Mouse (Mus musculus) midbrain, postnatal 0 days (tissue): ENCODE measurements around the gene Pqlc3. TPM values are rescaled to one million over a fixed set of nuclear protein-coding genes. Genes with fewer than 3 reads are reported as not detected.

Experiments used
- ATAC-seq: fragments of 200-750 bp; cut with Nextera tagmentation; 2 replicates; pipeline ENCODE4 v1.8.0; 2017; ENCODE audit warnings: moderate number of reproducible peaks, mild to moderate bottlenecking, moderate TSS enrichment, moderate library complexity; ENCODE audit not compliant: low FRiP score
- DNase-seq: peaks from one replicate; pipeline ENCODE4 v3.0.0-alpha.2; 2015; ENCODE audit warnings: low spot score
- H3K27ac ChIP-seq: fragments of 300-500 bp; sonication (generic); 2 replicates; pipeline ENCODE4 v1.5.1; 2014; ENCODE audit warnings: low read depth, mild to moderate bottlenecking, low read length, mixed read lengths
- H3K27me3 ChIP-seq: fragments of 300-500 bp; sonication (generic); 2 replicates; pipeline ENCODE4 v1.6.1; 2014; ENCODE audit warnings: low read length, control low read depth, mixed read lengths; ENCODE audit not compliant: insufficient read depth
- H3K36me3 ChIP-seq: fragments of 300-500 bp; sonication (generic); 2 replicates; pipeline ENCODE4 v1.6.1; 2014; ENCODE audit warnings: low read length, control low read depth, mixed read lengths; ENCODE audit not compliant: insufficient read depth
- H3K4me1 ChIP-seq: fragments of 300-500 bp; sonication (generic); 2 replicates; pipeline ENCODE4 v1.6.1; 2014; ENCODE audit warnings: mild to moderate bottlenecking, control low read depth, antibody characterized with exemption, low read length, mixed read lengths; ENCODE audit not compliant: insufficient read depth
- H3K4me2 ChIP-seq: fragments of 300-500 bp; sonication (generic); 2 replicates; pipeline ENCODE4 v1.6.1; 2014; ENCODE audit warnings: low read depth, mild to moderate bottlenecking, low read length, mixed read lengths; ENCODE audit not compliant: poor library complexity, severe bottlenecking
- H3K4me3 ChIP-seq: fragments of 300-500 bp; sonication (generic); 2 replicates; pipeline ENCODE4 v1.5.1; 2014; ENCODE audit warnings: low read depth, mild to moderate bottlenecking, low read length, moderate library complexity
- H3K9ac ChIP-seq: fragments of 300-500 bp; sonication (generic); replicated peaks from 2 replicates; pipeline ENCODE4 v1.6.1; 2014; ENCODE audit warnings: mild to moderate bottlenecking, low read length, moderate library complexity, mixed read lengths; ENCODE audit not compliant: poor library complexity, severe bottlenecking
- H3K9me3 ChIP-seq: fragments of 300-500 bp; sonication (generic); 2 replicates; pipeline ENCODE4 v1.6.1; 2016; ENCODE audit warnings: low read length, control low read depth
- CTCF ChIP-seq: IDR thresholded peaks from 2 replicates; pipeline ENCODE4 v1.5.1; 2016; ENCODE audit warnings: antibody characterized with exemption, mild to moderate bottlenecking
- WGBS: fragments of 180-500 bp; shearing (Covaris S2); extraction: QIAGEN DNeasy Blood & Tissue Kit; methylation state at CpG from one replicate; pipeline ENCODE4 v1.1.7; 2014; 5-methylcytosine and 5-hydroxymethylcytosine counted together
- polyA plus RNA-seq: library from polyadenylated mRNA; unstranded; fragments of >200 nt; fragmentation: Nextera tagmentation; extraction: Ambion mirVana; gene quantifications from 2 replicates; pipeline ENCODE4 v1.2.1, GENCODE M21; 2015
- total RNA-seq: library from RNA; depleted of rRNA; stranded (reverse); fragments of >200 nt; gene quantifications from 2 replicates; pipeline ENCODE4 v1.2.3, GENCODE M21; 2014

The Pqlc3 gene
- total and polyA plus RNA-seq, 2 experiments from 2014 or later = 0.93 to 2.0 TPM

DNA sequence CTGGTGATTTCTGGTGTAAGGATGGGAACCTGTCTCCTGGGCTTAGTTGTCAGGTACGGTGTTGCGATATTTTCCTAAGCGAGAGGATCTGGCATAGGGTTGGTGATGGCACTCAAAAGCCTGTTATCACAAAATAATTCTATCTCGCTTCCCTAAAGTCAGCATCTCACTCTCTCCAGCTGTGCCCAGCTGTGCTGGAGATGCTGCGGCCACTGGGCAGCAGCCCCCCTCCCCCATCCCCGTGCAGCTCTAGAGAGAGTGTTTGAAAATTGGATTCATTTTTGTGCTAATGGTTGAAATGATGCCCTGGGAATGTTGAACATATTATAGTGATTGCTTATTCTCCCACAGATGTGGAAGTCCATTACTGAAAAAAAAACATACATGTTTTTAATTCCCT is 38.0 kb upstream of the Pqlc3 start:
- H3K27me3 ChIP-seq = no peaks in the 10 kb centered on the region

DNA sequence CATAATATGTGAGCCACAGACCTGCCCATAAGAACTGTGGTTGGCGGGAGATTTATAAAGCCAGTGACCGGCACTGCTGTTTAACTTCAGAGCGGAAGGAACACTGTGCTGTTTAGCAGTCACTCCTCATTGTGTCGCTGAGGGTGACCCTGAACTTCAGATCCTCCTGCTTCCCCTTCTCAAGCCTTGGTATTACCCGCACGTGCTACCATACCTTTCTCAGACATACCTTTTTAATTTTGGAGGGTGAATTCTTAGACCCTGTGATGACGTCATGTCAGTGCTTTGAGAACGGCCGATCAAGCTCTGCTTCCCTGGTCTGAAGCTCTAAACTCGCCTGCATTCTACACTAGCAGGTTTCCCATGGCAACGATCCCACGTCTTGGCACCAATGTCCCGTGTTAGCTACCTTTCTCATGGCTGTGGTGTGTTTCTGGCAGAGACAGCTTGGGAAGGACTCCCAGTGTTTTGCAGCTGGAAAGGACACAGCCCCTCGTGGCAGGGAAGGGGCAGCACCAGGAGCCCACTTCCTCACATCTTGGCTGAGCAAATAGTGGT is 36.9 kb upstream of the Pqlc3 start:
- DNase-seq = peak; percentile 48
- Histone ChIP-seq H3K4me2 (no peak overlapping the region), H3K4me1 (peaks cover 4% of the 10 kb centered on the region), H3K27me3 (no peaks in the 10 kb centered on the region), H3K9me3 (no peaks in the 10 kb centered on the region), H3K36me3 (no peaks in the 10 kb centered on the region), H3K9ac (0 out of 2 replicates have a peak overlapping the region, but pooled peaks have one; percentile 4), H3K27ac (no peak overlapping the region), H3K4me3 (no peak overlapping the region)
- 0 out of 2 replicates have a peak, but pooled peaks have one; percentile 6 for TF ChIP-seq CTCF
- 42% methylated on average over 14 of the region's 14 CpGs for WGBS
- ATAC-seq = no peak

More for the DNA sequence above, 38.0 kb upstream of the Pqlc3 start:
- no peak for DNase-seq
- Histone ChIP-seq H3K4me2 (no peak overlapping the region), H3K9ac (no peak overlapping the region), H3K4me1 (peaks cover 4% of the 10 kb centered on the region), H3K36me3 (no peaks in the 10 kb centered on the region), H3K9me3 (no peaks in the 10 kb centered on the region), H3K4me3 (no peak overlapping the region), H3K27ac (no peak overlapping the region)
- WGBS = 82% methylated on average over 6 of the region's 6 CpGs
- TF ChIP-seq CTCF = no peak
- ATAC-seq = no peak

DNA sequence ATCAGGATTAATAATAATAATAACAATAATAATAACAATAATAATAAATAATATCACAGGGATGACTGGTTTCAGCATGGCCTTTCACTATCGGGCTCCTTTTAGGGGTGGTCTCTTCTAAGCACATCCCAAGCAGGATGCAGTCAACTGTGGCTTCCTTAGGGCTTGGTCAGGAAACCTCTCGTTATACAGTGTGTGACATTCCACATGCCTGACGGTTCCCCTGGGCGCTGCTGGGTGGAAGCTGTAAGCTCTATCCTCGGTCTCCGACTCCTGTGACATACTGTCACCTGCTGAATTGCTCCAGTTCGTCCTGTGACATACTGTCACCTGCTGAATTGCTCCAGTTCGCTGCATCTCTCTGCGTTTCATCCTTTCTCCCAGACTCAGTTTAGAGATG is 36.3 kb upstream of the Pqlc3 start:
- DNase-seq (no peak), ATAC-seq (no peak)
- Histone ChIP-seq H3K27me3 (no peaks in the 10 kb centered on the region), H3K4me3 (no peak overlapping the region), H3K4me2 (no peak overlapping the region), H3K9me3 (no peaks in the 10 kb centered on the region), H3K4me1 (peaks cover 4% of the 10 kb centered on the region), H3K36me3 (no peaks in the 10 kb centered on the region), H3K9ac (no peak overlapping the region), H3K27ac (no peak overlapping the region)
- 51% methylated on average over 9 of the region's 9 CpGs for WGBS
- no peak for TF ChIP-seq CTCF

DNA sequence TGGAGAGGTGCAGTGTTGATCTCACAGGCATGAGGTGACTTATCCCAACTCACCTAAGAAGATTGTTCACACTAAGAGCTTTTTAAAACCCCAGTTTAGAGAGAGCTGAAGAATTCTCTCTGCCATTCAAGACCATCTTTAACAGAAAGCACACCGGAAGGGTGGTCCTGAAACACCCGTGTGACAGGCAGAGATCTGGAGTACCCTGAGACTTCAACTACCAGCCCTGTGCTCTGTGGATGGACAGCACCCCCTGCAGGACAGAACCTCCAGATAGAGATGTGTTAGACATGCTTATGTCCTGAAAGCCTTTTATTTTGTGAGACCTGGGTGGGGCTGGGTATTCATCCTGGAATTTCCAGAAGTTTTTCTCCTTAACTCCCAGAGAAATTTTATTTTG is 34.9 kb upstream of the Pqlc3 start:
- no peaks in the 10 kb centered on the region for H3K36me3 ChIP-seq
- no peak overlapping the region for H3K9ac ChIP-seq
- peak; percentile 33 for TF ChIP-seq CTCF
- H3K27me3 ChIP-seq = no peaks in the 10 kb centered on the region
- no peaks in the 10 kb centered on the region for H3K9me3 ChIP-seq
- 60% methylated on average over 2 of the region's 2 CpGs for WGBS
- no peak for DNase-seq
- H3K27ac ChIP-seq = no peak overlapping the region
- H3K4me3 ChIP-seq = no peak overlapping the region
- no peak overlapping the region for H3K4me2 ChIP-seq
- peaks cover 4% of the 10 kb centered on the region for H3K4me1 ChIP-seq
- ATAC-seq = no peak

DNA sequence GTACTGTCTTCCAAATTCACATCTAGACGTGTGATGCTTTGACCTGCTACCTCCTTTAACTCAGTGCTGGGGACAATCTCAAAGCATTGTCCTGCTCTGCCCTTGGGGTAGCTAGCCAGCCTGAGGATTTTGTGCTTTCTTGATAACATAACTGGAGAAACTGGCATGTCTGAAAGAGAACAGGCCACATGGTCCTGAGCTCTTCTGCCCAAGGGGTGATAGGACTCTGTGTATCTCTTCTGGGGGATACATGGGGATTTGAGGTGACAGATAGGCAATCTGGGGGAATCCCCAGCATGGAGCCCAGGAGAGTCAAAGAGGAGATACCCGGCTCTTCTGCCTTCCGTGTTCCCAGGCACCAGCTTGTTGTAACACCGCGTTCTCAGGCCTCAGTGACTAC is 34.5 kb upstream of the Pqlc3 start:
- H3K4me1 ChIP-seq = peaks cover 4% of the 10 kb centered on the region
- H3K27me3 ChIP-seq = no peaks in the 10 kb centered on the region
- H3K9ac ChIP-seq = no peak overlapping the region
- TF ChIP-seq CTCF = no peak
- DNase-seq (no peak), ATAC-seq (no peak)
- no peak overlapping the region for H3K4me2 ChIP-seq
- 90% methylated on average over 5 of the region's 5 CpGs for WGBS
- H3K4me3 ChIP-seq = no peak overlapping the region
- H3K9me3 ChIP-seq = no peaks in the 10 kb centered on the region
- no peak overlapping the region for H3K27ac ChIP-seq
- no peaks in the 10 kb centered on the region for H3K36me3 ChIP-seq

- no peak for TF ChIP-seq CTCF
- Histone ChIP-seq H3K9ac (no peak overlapping the region), H3K4me3 (no peak overlapping the region), H3K36me3 (no peaks in the 10 kb centered on the region), H3K4me2 (no peak overlapping the region), H3K27me3 (no peaks in the 10 kb centered on the region), H3K4me1 (peaks cover 4% of the 10 kb centered on the region), H3K9me3 (no peaks in the 10 kb centered on the region), H3K27ac (no peak overlapping the region)
- WGBS = 70% methylated on average over 9 of the region's 9 CpGs
- ATAC-seq = no peak
- DNase-seq = no peak
Observed at GRCm38 (mm10) chr12:17033464-17033841, 33.2 kb upstream of the Pqlc3 start.
